Mouse (Mus musculus) erythroblast, embryonic 14.5 days (primary cell): Measurements from ENCODE around the gene Kctd14. TPM values are rescaled to one million over a fixed set of nuclear protein-coding genes. Genes with fewer than 3 reads are reported as not detected.

Experiments used
- H3K27me3 ChIP-seq: 2 replicates; pipeline ENCODE4 v1.6.1; 2012; ENCODE audit warnings: inconsistent platforms; ENCODE audit not compliant: control insufficient read depth
- H3K36me3 ChIP-seq: 2 replicates; pipeline ENCODE4 v1.6.1; 2012; ENCODE audit warnings: mild to moderate bottlenecking, inconsistent platforms; ENCODE audit not compliant: control insufficient read depth
- H3K4me1 ChIP-seq: 2 replicates; pipeline ENCODE4 v1.6.1; 2012; ENCODE audit warnings: inconsistent platforms; ENCODE audit not compliant: control insufficient read depth
- H3K4me3 ChIP-seq: replicated peaks from 2 replicates; pipeline ENCODE3; 2012; ENCODE audit warnings: moderate library complexity, mild to moderate bottlenecking, inconsistent platforms
- H3K9me3 ChIP-seq: 2 replicates; pipeline ENCODE4 v1.6.1; 2012; ENCODE audit warnings: low read length, inconsistent platforms, mixed read lengths; ENCODE audit not compliant: control insufficient read depth
- GATA1 ChIP-seq: IDR thresholded peaks from 2 replicates; pipeline ENCODE4 v1.6.1; 2012; ENCODE audit warnings: low read length, inconsistent platforms, mixed read lengths
- TAL1 ChIP-seq: IDR thresholded peaks from 3 replicates; pipeline ENCODE4 v1.6.1; 2012; ENCODE audit warnings: low read length, inconsistent platforms, mixed read lengths
- polyA plus RNA-seq: library from polyadenylated mRNA; stranded (reverse); fragments of >175 nt; gene quantifications from 2 replicates; pipeline ENCODE4 v1.2.3, GENCODE M21; 2012

Gene Kctd14
- polyA plus RNA-seq, 1 experiment, result 2.7 TPM

GRCm38 (mm10) chr7:97500555-97501209, 49.6 kb downstream of the Kctd14 start:
- H3K36me3 ChIP-seq, result peaks cover 33% of the 10 kb centered on the region
- no peak overlapping the region for H3K4me3 ChIP-seq
- H3K27me3 ChIP-seq, result no peaks in the 10 kb centered on the region
- no peaks in the 10 kb centered on the region for H3K4me1 ChIP-seq
- no peaks in the 10 kb centered on the region for H3K9me3 ChIP-seq
- TF ChIP-seq GATA1 (no peak), TAL1 (no peak)

Other genes with a start within 250 kb of the Kctd14 start
- gene Usp35, start 119.3 kb upstream of the Kctd14 start, polyA plus RNA-seq, result 0.02 TPM in 1 of 2 replicates, not detected in the other
- not detected in 2 replicates for gene Kctd21, start 119.0 kb upstream of the Kctd14 start, polyA plus RNA-seq
- gene Alg8, start 79.7 kb upstream of the Kctd14 start, polyA plus RNA-seq, result 0.06 and 0.10 TPM in 2 replicates
- gene Ndufc2, start 51.3 kb upstream of the Kctd14 start, polyA plus RNA-seq, result 14.7 and 15.6 TPM in 2 replicates
- not detected in 2 replicates for gene Thrsp, start 33.6 kb upstream of the Kctd14 start, polyA plus RNA-seq
- gene Ints4, start 29.6 kb downstream of the Kctd14 start, polyA plus RNA-seq, result 0.58 and 1.1 TPM in 2 replicates
- 0.17 and 0.63 TPM in 2 replicates for gene Aamdc, start 128.2 kb downstream of the Kctd14 start, polyA plus RNA-seq
- 0.53 and 0.68 TPM in 2 replicates for gene Rsf1, start 128.6 kb downstream of the Kctd14 start, polyA plus RNA-seq
- 1.3 and 1.4 TPM in 2 replicates for gene Clns1a, start 245.3 kb downstream of the Kctd14 start, polyA plus RNA-seq